Mouse (Mus musculus): ENCODE measurements around the gene Rcn3. TPM values are rescaled to one million over a fixed set of nuclear protein-coding genes. Genes with fewer than 3 reads are reported as not detected.

The Rcn3 gene
- polyA plus RNA-seq, 1 experiment from 2014 or later = 376 TPM

- Histone ChIP-seq H3K27me3 (no peaks in the 10 kb centered on the region), H3K36me3 (peaks cover 45% of the 10 kb centered on the region), H3K9ac (peak overlapping the region; percentile 96), H3K4me2 (peak overlapping the region; percentile 95), H3K9me3 (no peaks in the 10 kb centered on the region), H3K4me3 (peak overlapping the region; percentile 87), H3K4me1 (peaks cover 33% of the 10 kb centered on the region), H3K27ac (peak overlapping the region; percentile 99)
- no peak for ATAC-seq (ENCODE audit: insufficient number of reproducible peaks, insufficient read depth, low FRiP score, low TSS enrichment, low read depth)
- 1% methylated on average over 13 of the region's 13 CpGs for WGBS
Observed at GRCm38 (mm10) chr7:45051601-45051974, 40.4 kb downstream of the Rcn3 start.

- H3K4me1 ChIP-seq = peaks cover 34% of the 10 kb centered on the region
- 0 out of 2 replicates have a peak, but pooled peaks have one; percentile 8 for ATAC-seq (ENCODE audit: insufficient number of reproducible peaks, insufficient read depth, low FRiP score, low TSS enrichment, low read depth)
Observed at GRCm38 (mm10) chr7:45050945-45051600, 40.9 kb downstream of the Rcn3 start.

GRCm38 (mm10) chr7:45048923-45049657 lies 42.9 kb downstream of the Rcn3 start:
- no peak for ATAC-seq (ENCODE audit: insufficient number of reproducible peaks, insufficient read depth, low FRiP score, low TSS enrichment, low read depth)
- Histone ChIP-seq H3K4me3 (no peak overlapping the region), H3K27me3 (no peaks in the 10 kb centered on the region), H3K9ac (no peak overlapping the region), H3K4me1 (peaks cover 29% of the 10 kb centered on the region), H3K36me3 (peaks cover 70% of the 10 kb centered on the region), H3K27ac (no peak overlapping the region), H3K4me2 (no peak overlapping the region), H3K9me3 (no peaks in the 10 kb centered on the region)
- 93% methylated on average over 22 of the region's 23 CpGs for WGBS

More at GRCm38 (mm10) chr7:45050945-45051600, 40.9 kb downstream of the Rcn3 start:
- Histone ChIP-seq H3K27ac (peak overlapping the region; percentile 99), H3K9me3 (no peaks in the 10 kb centered on the region), H3K27me3 (no peaks in the 10 kb centered on the region), H3K9ac (peak overlapping the region; percentile 96), H3K4me2 (peak overlapping the region; percentile 95), H3K36me3 (peaks cover 50% of the 10 kb centered on the region), H3K4me3 (peak overlapping the region; percentile 87)
- under 1% methylated on average over 16 of the region's 16 CpGs for WGBS

GRCm38 (mm10) chr7:45048001-45048890 lies 43.8 kb downstream of the Rcn3 start:
- H3K9ac ChIP-seq = no peak overlapping the region
- H3K9me3 ChIP-seq = no peaks in the 10 kb centered on the region
- H3K4me2 ChIP-seq = no peak overlapping the region
- peaks cover 79% of the 10 kb centered on the region for H3K36me3 ChIP-seq
- peaks cover 29% of the 10 kb centered on the region for H3K4me1 ChIP-seq
- ATAC-seq (ENCODE audit: insufficient number of reproducible peaks, insufficient read depth, low FRiP score, low TSS enrichment, low read depth) = no peak
- H3K27me3 ChIP-seq = no peaks in the 10 kb centered on the region
- whole genome bisulfite sequencing = 93% methylated on average over 38 of the region's 38 CpGs
- H3K27ac ChIP-seq = no peak overlapping the region
- H3K4me3 ChIP-seq = no peak overlapping the region

- peaks cover 29% of the 10 kb centered on the region for H3K4me1 ChIP-seq
- no peak overlapping the region for H3K9ac ChIP-seq
- no peak for ATAC-seq (ENCODE audit: insufficient number of reproducible peaks, insufficient read depth, low FRiP score, low TSS enrichment, low read depth)
- H3K4me3 ChIP-seq = no peak overlapping the region
- 94% methylated on average over 14 of the region's 14 CpGs for WGBS
- no peaks in the 10 kb centered on the region for H3K9me3 ChIP-seq
- H3K27ac ChIP-seq = no peak overlapping the region
- H3K4me2 ChIP-seq = no peak overlapping the region
- H3K36me3 ChIP-seq = peaks cover 86% of the 10 kb centered on the region
- no peaks in the 10 kb centered on the region for H3K27me3 ChIP-seq
Observed at GRCm38 (mm10) chr7:45047491-45047890, 44.5 kb downstream of the Rcn3 start.

- H3K36me3 ChIP-seq = peaks cover 92% of the 10 kb centered on the region
- H3K27me3 ChIP-seq = no peaks in the 10 kb centered on the region
- no peaks in the 10 kb centered on the region for H3K9me3 ChIP-seq
- H3K9ac ChIP-seq = 0 out of 2 replicates have a peak overlapping the region, but pooled peaks have one; percentile 40
- H3K4me1 ChIP-seq = peaks cover 28% of the 10 kb centered on the region
- 92% methylated on average over 26 of the region's 26 CpGs for WGBS
- H3K4me3 ChIP-seq = no peak overlapping the region
- no peak overlapping the region for H3K27ac ChIP-seq
- no peak for ATAC-seq (ENCODE audit: insufficient number of reproducible peaks, insufficient read depth, low FRiP score, low TSS enrichment, low read depth)
- no peak overlapping the region for H3K4me2 ChIP-seq
Observed at GRCm38 (mm10) chr7:45046853-45047350, 45.1 kb downstream of the Rcn3 start.

GRCm38 (mm10) chr7:45045741-45046140 lies 46.3 kb downstream of the Rcn3 start:
- peaks cover 100% of the 10 kb centered on the region for H3K36me3 ChIP-seq
- ATAC-seq (ENCODE audit: insufficient number of reproducible peaks, insufficient read depth, low FRiP score, low TSS enrichment, low read depth) = no peak
- H3K27ac ChIP-seq = no peak overlapping the region
- H3K9me3 ChIP-seq = no peaks in the 10 kb centered on the region
- peaks cover 16% of the 10 kb centered on the region; the same call in 1 of the 2 replicates for H3K4me1 ChIP-seq
- WGBS = 95% methylated on average over 22 of the region's 22 CpGs
- H3K27me3 ChIP-seq = no peaks in the 10 kb centered on the region
- H3K9ac ChIP-seq = no peak overlapping the region
- H3K4me3 ChIP-seq = no peak overlapping the region
- no peak overlapping the region for H3K4me2 ChIP-seq

- Histone ChIP-seq H3K9me3 (no peaks in the 10 kb centered on the region), H3K36me3 (peaks cover 99% of the 10 kb centered on the region), H3K4me2 (no peak overlapping the region), H3K9ac (no peak overlapping the region), H3K27ac (no peak overlapping the region), H3K4me1 (0 out of 2 replicates have a peak, but pooled peaks cover 6% of the 10 kb centered on the region), H3K27me3 (no peaks in the 10 kb centered on the region), H3K4me3 (no peak overlapping the region)
- no peak for ATAC-seq (ENCODE audit: insufficient number of reproducible peaks, insufficient read depth, low FRiP score, low TSS enrichment, low read depth)
- 96% methylated on average over 14 of the region's 14 CpGs for WGBS
Observed at GRCm38 (mm10) chr7:45043307-45043706, 48.7 kb downstream of the Rcn3 start.

GRCm38 (mm10) chr7:45040851-45041250 lies 51.2 kb downstream of the Rcn3 start:
- ATAC-seq (ENCODE audit: insufficient number of reproducible peaks, insufficient read depth, low FRiP score, low TSS enrichment, low read depth) = no peak
- no peak overlapping the region for H3K27ac ChIP-seq
- 87% methylated on average over 9 of the region's 9 CpGs for WGBS
- H3K9ac ChIP-seq = no peak overlapping the region
- no peak overlapping the region for H3K4me3 ChIP-seq
- H3K27me3 ChIP-seq = no peaks in the 10 kb centered on the region
- no peak overlapping the region for H3K4me2 ChIP-seq
- no peaks in the 10 kb centered on the region for H3K4me1 ChIP-seq
- H3K9me3 ChIP-seq = no peaks in the 10 kb centered on the region
- peaks cover 99% of the 10 kb centered on the region for H3K36me3 ChIP-seq

GRCm38 (mm10) chr7:45038411-45038810 lies 53.6 kb downstream of the Rcn3 start:
- no peak overlapping the region for H3K9ac ChIP-seq
- H3K4me1 ChIP-seq = no peaks in the 10 kb centered on the region
- no peak overlapping the region for H3K4me3 ChIP-seq
- no peaks in the 10 kb centered on the region for H3K27me3 ChIP-seq
- H3K4me2 ChIP-seq = no peak overlapping the region
- WGBS = 93% methylated on average over 9 of the region's 9 CpGs
- H3K9me3 ChIP-seq = no peaks in the 10 kb centered on the region
- H3K27ac ChIP-seq = no peak overlapping the region
- ATAC-seq (ENCODE audit: insufficient number of reproducible peaks, insufficient read depth, low FRiP score, low TSS enrichment, low read depth) = no peak
- H3K36me3 ChIP-seq = peaks cover 99% of the 10 kb centered on the region

GRCm38 (mm10) chr7:45037720-45038361 lies 54.2 kb downstream of the Rcn3 start:
- Histone ChIP-seq H3K4me2 (no peak overlapping the region), H3K27ac (no peak overlapping the region), H3K4me1 (no peaks in the 10 kb centered on the region), H3K4me3 (no peak overlapping the region), H3K36me3 (peaks cover 99% of the 10 kb centered on the region), H3K9me3 (no peaks in the 10 kb centered on the region), H3K27me3 (no peaks in the 10 kb centered on the region), H3K9ac (no peak overlapping the region)
- WGBS = 73% methylated on average over 7 of the region's 7 CpGs
- no peak for ATAC-seq (ENCODE audit: insufficient number of reproducible peaks, insufficient read depth, low FRiP score, low TSS enrichment, low read depth)

Measured in embryonic facial prominence, embryonic 13.5 days (tissue).